Mouse (Mus musculus) right cerebral cortex, postnatal 4 days (tissue): ENCODE measurements at regions not wholly inside any gene's neighbourhood (a gene's known extent, or its start where the extent isn't known, plus 50 kb on each side); places are given as distances from the start of the nearest gene placed in this dataset.

Experiments
- DNase-seq: peaks from one replicate; pipeline ENCODE4 v3.0.0-alpha.2; 2022

- no peak for DNase-seq
These were observed 279.2 kb downstream of the Col12a1 start for GRCm38 (mm10) chr9:79439233-79439960.

DNA sequence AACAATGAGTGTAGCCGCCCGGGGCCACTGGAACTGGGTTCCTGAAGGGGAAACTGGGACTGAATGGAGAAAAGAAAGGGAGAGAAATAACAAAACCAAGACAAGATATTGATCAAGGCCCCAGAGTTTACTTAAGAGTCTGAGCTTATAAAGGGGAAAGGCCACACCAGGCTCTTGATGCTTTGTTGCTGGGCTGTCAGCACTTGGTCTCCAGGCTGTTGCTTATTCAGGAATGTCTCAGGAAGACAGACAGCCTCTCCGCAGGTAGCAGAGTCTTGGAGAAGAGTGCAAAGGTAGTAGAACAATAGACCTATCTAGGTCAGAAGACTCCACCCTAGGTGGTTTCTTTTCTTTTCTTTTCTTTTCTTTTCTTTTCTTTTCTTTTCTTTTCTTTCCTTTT, 263.4 kb downstream of the Col12a1 start:
- DNase-seq = no peak

- DNase-seq = no peak
These were observed 239.5 kb downstream of the Col12a1 start for GRCm38 (mm10) chr9:79479118-79479517.

GRCm38 (mm10) chr9:79500253-79500652, 218.4 kb downstream of the Col12a1 start:
- DNase-seq = no peak

DNA sequence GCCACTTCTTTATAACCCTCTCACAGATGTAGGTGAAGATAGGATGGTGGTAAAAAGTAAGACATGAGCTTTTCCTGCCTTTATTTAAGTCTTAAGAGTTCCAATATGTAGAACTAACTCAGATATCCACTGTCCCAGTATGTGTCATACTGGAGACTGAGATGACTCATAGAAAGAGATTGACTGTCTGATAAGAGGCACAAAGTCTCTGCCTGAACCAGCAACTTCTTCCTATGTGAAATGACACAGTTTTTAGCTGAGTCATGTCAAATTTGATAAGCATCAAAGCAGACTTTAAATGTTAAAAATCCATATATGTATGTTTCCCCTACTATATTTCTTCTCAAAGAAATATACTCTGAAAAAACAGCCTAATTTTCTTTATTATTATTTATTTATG, 216.6 kb downstream of the Col12a1 start:
- no peak for DNase-seq

- DNase-seq = no peak
These were observed 202.2 kb downstream of the Col12a1 start for GRCm38 (mm10) chr9:79516384-79516783.

GRCm38 (mm10) chr9:79517461-79517860, 201.2 kb downstream of the Col12a1 start:
- DNase-seq = no peak

GRCm38 (mm10) chr9:79518640-79519039, 200.0 kb downstream of the Col12a1 start:
- DNase-seq = no peak

GRCm38 (mm10) chr9:79520498-79520897, 198.1 kb downstream of the Col12a1 start:
- DNase-seq = no peak

GRCm38 (mm10) chr9:79523054-79523453, 195.6 kb downstream of the Col12a1 start:
- DNase-seq = no peak

GRCm38 (mm10) chr9:79525000-79525399, 193.6 kb downstream of the Col12a1 start:
- DNase-seq = no peak

GRCm38 (mm10) chr9:79526390-79526789, 192.2 kb downstream of the Col12a1 start:
- peak; percentile 9 for DNase-seq

DNA sequence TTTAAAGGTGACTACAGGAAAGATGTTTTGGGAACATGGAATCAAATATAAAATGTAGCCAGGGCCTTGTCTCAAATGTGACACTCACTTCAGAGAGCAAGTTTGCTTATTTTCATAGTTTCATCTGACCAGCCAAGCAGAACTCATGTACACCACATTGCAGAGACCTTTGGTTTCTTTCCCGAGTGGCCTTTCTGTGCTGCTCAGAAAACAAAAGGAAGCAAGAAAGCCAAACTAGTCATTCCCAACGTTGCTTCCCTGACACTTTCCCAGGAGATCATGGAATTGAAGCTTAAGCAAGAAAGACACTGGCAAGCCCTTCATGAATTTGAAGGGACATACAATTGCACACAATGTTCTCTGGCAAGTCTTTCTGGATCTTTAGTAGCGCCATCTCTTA, 191.3 kb downstream of the Col12a1 start:
- no peak for DNase-seq
